Mouse (Mus musculus) kidney, adult 8-10 months (tissue): ENCODE data around the gene Sipa1.
"Not testable (repeated sequence)": the region's sequence is repeated elsewhere in the genome, so short reads cannot be mapped to it uniquely, and the experiment has no call there.

ENCODE experiments used
- DNase-seq, 2 experiments: peaks; one replicate each; pipeline ENCODE4 v3.0.0; 2022

Sipa1 gene

DNA sequence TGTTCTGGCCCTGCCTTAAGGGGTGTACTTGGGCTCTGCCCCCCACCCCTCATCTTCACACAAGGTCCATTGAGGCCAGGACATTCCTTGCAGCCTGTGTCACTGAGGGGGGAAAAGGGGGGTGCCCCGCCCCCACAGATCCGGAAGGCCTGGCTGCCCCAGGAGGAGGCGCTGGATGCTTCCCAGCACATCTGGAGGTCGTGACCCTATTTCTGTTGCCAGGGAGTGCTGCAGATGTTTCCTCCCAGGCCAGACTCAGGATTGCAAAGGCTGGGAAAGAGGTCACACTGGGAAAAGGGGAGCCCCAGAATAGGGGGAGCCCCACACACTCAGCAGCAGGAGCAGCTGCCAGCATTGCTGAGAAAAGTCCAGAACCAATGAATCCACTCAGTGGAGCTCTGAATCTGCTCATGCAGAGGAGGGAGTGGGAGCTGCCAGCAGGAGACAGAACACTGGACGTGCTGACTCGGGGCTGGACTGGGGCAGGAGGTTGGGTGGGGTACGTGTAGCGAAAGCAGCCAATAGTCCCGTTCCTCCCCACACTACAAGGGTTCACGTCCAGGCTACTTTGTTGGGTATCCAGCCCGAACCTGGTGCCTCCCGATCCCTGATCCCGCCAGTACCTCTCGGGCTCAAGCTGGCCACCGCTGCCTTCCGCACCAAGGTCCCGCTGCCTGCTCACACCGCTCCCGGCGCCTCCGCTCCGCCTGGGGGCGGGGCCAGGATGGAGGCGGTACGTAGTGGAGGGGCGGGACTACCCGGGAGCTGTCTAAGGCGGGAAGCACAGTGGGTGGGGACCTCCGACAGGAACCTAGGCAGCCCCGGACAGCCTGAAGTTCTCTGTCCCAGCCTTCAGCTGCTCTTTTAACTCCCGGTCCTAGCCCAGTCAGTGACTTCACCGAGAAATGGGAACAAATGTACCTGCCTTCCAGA, at the start of gene Sipa1:
Gene Sipa1 (minus strand): TSS at position 727 of the 933 bp plus-strand sequence.
- DNase-seq = peak; percentile 92 to 94

GRCm38 (mm10) chr19:5713255-5713654, 49.7 kb upstream of the Sipa1 start:
- DNase-seq = no peak

- DNase-seq = no peak
These were observed 48.5 kb upstream of the Sipa1 start for GRCm38 (mm10) chr19:5711907-5712460.

GRCm38 (mm10) chr19:5711218-5711617, 47.7 kb upstream of the Sipa1 start:
- peak; percentile 72 to 88 for DNase-seq

DNA sequence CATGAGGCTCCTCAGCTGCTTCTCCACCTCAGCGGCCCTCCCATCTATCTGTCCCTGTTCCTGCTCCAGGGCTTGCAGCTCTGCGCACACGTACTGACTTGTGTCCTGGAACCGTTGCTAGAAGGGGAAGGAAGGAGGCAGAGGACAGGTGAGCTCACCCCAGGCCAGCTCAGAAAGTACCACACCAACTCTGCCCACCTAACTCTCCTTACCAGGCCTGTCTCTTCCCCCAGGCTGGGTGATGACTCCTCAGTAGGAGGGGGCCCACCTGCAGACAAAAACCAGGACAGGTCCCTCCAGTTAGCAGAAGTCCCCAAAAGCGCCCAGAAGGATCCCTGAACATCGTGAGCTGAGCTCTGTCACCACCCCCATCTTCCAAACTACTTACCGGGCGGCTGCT, 47.1 kb upstream of the Sipa1 start:
- DNase-seq = no peak

DNA sequence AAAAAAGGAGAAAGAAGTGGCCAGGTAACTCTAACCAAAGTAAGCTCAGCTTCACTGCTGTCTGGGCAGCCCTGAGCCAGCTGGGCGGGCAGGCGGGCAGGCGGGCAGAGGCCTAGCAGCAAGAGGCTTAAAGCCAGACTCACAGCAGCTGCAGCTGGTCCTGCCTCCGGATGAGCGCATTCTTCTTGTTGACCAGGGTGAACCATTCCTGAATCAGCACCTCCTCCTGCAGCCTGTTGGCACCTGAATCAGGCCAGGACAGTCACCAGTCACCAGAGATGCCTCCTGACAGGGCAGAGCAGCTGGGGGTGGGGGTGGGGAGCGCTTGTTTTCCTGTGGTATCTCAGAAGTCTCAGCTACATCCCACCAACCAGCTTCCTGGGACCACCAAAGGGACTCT, 46.6 kb upstream of the Sipa1 start:
- no peak for DNase-seq

DNA sequence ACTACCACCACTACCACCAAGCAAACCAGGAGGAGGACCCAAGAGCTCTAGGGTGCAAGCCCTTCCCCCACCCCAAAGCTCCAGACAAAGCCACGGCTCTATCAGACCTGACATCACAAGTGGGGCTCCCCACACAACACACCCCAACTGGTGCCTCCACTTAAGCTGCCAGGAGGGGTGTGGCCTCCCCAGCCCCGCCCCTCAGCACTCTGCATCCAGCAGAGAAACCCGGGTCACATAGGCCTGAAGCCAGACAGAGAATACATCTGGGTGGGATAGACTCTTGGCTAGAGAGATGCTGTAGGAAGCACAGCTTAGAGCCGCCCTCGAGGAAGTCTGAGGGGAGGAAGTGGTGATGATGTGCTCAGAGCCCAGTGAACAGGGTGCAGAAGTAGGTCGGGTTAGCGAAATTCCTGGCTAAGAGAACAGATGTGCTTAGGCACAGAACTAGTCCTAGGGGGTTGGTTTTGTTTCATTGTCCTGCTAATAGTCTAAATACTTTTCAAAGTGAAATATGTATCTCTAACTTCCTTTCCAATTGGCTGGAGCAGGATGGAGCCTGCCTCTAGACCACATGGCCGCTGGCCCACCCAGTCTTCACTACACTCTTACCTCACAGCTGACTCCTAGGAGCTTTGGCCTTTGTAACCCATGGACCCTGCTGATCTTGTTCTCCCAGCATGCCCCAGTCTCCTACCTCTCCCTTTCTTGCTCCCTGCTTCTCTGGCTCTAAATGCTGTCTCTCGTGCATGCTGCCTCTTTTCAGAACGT, 41.5 kb upstream of the Sipa1 start:
- DNase-seq = no peak

- DNase-seq = no peak
These were observed 40.8 kb upstream of the Sipa1 start, which contains the start of gene Kcnk7 for GRCm38 (mm10) chr19:5704163-5704800. Gene Kcnk7 (plus strand): TSS chr19:5704367.

- no peak for DNase-seq
These were observed 32.4 kb upstream of the Sipa1 start for GRCm38 (mm10) chr19:5695849-5696462.

- DNase-seq = no peak
These were observed 30.3 kb upstream of the Sipa1 start for GRCm38 (mm10) chr19:5693801-5694200.

- DNase-seq = no peak
These were observed 29.4 kb upstream of the Sipa1 start for GRCm38 (mm10) chr19:5692913-5693396.

- peak; percentile 59 to 66 for DNase-seq
These were observed 28.8 kb upstream of the Sipa1 start for GRCm38 (mm10) chr19:5692086-5692912.

DNA sequence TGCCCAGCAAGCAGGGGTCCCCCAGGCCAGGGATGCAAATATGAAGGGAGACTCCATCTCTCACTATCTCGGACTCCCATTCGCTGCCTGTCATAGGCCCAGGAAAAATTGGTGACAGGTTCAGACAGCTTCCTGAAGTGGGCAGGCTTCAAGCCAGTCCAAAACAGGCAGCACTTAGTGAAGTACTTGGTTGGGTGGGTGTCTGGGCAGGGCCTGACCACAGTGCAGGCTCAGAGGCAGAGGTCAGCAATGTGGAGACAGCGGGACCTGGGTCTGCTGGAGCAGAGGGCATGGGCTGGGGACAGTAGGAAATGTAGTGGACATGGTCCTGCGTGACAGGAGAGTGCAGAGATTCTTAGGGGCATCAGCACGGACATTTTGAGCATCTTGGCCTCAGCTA, 28.1 kb upstream of the Sipa1 start:
- no peak for DNase-seq

DNA sequence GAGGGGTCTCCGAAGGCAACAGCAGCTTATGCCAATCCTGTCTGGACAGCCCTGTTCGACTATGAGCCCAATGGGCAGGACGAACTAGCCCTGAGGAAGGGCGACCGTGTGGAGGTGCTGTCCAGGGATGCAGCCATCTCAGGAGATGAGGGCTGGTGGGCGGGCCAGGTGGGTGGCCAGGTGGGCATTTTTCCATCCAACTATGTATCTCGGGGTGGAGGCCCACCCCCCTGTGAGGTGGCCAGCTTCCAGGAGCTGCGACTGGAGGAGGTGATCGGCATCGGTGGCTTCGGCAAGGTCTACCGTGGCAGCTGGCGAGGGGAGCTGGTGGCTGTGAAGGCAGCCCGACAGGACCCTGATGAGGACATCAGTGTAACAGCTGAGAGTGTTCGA, 26.8 kb upstream of the Sipa1 start:
- DNase-seq = peak; percentile 42 to 44

DNA sequence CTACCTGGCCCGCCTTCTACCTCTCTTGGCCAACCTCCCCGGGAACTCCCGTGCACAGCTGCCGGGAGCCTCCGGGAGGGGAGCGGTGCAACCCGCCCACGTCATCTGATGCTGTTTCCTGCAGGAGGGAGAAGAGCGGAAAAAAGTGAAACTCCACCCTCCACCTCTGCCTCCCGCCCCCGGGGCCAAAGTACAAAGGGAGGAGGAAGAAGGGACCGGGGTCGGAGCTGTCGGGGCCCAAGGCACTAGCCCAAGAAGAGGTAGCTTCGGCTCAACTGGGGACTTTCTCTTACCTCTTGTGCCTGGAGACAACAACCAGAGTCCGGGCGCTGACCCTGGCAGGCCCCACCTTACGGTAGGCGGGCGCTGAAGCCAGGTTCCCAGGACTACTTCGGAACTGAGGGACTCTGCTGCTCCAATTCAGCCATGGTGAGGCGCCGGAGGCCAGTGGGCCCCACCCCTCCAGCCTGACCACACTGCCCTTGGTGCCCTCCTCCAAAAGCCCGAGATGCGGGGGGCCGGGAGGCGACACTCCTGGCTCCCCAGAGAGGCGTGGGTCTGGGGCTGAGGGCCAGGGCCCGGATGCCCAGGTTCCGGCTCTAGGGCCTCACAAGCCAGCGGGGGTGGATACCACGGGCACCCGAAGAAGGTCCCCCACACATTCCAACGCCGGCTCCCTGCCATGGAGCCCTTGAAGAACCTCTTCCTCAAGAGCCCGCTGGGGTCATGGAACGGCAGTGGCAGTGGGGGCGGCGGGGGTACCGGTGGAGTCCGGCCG, 26.2 kb upstream of the Sipa1 start:
- DNase-seq = peak; percentile 93 to 96

GRCm38 (mm10) chr19:5689088-5689428, 25.6 kb upstream of the Sipa1 start:
- no peak for DNase-seq

DNA sequence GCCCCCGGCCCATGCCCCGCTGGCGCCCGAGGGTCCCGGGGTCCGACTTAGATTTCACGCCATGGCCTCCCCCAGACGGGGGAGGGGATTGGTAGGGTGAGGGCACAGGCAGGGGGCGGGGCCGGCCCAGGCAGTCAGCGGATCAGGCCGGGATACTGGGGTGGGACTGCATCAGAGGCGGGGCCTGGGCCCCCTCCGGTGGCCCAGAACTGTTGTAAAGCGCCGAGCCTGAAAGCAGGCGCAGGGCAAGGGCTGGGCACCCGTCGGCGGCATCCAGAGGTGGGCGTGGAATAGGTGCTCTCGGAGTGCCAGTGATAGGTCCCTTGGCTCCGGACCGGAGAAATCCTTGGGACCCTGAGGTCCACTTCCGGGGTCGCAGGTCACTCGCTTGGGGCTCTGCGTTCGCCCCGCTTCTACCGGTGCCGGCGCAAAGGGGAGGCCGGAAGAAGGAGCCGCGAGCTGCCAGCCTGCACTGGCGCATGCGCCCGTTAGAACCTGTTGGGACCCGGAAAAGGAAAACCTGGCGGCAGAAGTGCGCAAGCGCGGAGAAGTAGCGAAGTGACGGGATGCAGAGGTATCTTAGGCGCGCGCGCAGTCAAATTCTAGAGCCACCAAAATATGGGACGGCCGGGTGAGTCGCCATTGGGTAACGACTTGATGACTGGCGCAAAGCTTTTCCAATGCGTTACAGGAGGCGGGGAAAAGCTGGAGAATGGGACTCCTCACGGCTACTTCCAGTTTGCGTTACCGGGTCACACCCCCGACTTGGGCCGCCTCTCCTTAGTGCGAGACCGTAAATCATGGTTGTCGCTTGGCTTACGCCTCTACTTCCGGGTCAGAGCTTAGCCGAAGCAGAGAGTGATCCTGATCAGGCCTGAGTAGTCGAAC, 24.9 kb upstream of the Sipa1 start, which contains the start of the genes Map3k11 and Pcnx3:
Gene Map3k11 (plus strand): TSS at position 543 of the 888 bp plus-strand sequence.
Gene Pcnx3 (minus strand): TSS at position 709 of the 888 bp plus-strand sequence.
- peak; percentile 99 for DNase-seq

- no peak for DNase-seq
These were observed 24.2 kb upstream of the Sipa1 start for GRCm38 (mm10) chr19:5687738-5688137.

- not testable (repeated sequence) for DNase-seq
These were observed 23.4 kb upstream of the Sipa1 start for GRCm38 (mm10) chr19:5686954-5687353.
